Mouse (Mus musculus): Measurements from ENCODE around the gene Aknad1. TPM values are rescaled to one million over a fixed set of nuclear protein-coding genes. Genes with fewer than 3 reads are reported as not detected.

Aknad1 gene
- polyA plus RNA-seq, 1 experiment from 2014 or later = 1.2 TPM

DNA sequence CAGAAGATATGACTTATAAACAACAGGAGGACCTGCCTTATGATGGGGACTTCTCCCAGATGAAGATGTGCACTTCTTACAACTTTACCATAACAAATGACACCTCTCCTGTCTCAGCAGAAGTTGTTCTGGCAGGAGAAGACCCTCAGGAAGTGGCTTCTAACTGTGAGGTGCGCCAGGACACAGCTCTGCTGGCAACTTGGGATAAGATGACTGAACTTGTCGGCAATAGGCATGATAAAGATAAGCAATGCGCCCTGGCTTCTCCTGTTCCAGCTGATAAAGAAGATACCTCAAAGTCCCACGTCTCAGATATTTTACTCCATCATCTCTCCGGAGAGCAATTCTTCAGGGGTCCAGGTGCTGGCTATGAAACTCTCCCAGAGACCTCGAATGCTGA is 12.2 kb downstream of the Aknad1 start:
- WGBS = 75% methylated on average over 6 of the region's 6 CpGs

DNA sequence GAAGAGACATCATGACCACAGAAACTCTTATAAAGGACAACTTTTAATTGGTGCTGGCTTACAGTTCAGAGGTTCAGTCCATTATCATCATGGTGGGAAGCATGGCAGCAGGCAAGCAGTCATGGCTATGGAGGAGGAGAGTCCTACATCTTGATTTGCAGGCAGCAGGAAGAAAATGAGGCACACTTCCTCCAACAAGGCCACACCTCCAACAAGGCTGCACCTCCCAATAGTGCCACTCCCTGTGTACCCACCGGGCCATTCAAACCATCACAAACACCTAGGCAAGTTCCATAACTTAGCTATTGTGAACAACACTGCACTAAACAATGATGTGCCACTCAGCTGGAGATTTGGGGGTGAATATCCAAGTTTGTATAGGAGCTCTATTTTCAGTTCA is 15.1 kb downstream of the Aknad1 start:
- no peak for ATAC-seq (ENCODE audit: insufficient number of reproducible peaks, low FRiP score, low TSS enrichment, low read depth)

More for the DNA sequence above, 12.2 kb downstream of the Aknad1 start:
- H3K27me3 ChIP-seq = no peaks in the 10 kb centered on the region
- ATAC-seq (ENCODE audit: insufficient number of reproducible peaks, low FRiP score, low TSS enrichment, low read depth) = no peak
- H3K4me3 ChIP-seq (replicated peaks) = no peak overlapping the region
- H3K9ac ChIP-seq = no peak overlapping the region
- no peaks in the 10 kb centered on the region for H3K36me3 ChIP-seq
- H3K9me3 ChIP-seq (replicated peaks) = no peaks in the 10 kb centered on the region
- H3K27ac ChIP-seq (replicated peaks) = peak overlapping the region; percentile 76
- peaks cover 11% of the 10 kb centered on the region for H3K4me1 ChIP-seq
- peak overlapping the region; percentile 26; the same call in 1 of the 2 replicates for H3K4me2 ChIP-seq (replicated peaks)

DNA sequence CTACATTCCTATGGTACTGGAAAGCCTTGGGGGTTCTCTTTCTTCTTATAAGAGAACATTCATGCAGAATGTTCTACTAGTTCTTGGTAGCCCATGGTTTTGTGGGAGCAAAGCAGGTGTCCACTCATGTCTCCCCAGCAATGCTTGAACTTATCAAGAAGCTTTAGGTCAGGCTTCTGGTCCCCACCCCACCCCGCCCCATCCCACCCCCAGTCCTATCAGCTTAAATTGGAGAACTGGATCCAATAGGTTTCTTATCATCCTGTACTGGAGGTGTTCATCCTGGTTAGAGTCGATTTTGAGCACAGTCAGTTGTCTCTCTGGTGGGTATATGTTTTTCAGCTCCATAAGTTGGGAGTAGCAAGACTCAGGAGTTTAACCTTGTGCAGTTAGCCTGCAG is 16.1 kb downstream of the Aknad1 start:
- Histone ChIP-seq H3K27me3 (no peaks in the 10 kb centered on the region), H3K9me3 (replicated peaks) (no peaks in the 10 kb centered on the region), H3K4me1 (peaks cover 30% of the 10 kb centered on the region), H3K27ac (replicated peaks) (no peak overlapping the region), H3K9ac (no peak overlapping the region), H3K36me3 (no peaks in the 10 kb centered on the region), H3K4me3 (replicated peaks) (no peak overlapping the region), H3K4me2 (replicated peaks) (no peak overlapping the region)
- ATAC-seq (ENCODE audit: insufficient number of reproducible peaks, low FRiP score, low TSS enrichment, low read depth) = no peak
- WGBS = 87% methylated on average over 2 of the region's 2 CpGs

More for the DNA sequence above, 15.1 kb downstream of the Aknad1 start:
- H3K9me3 ChIP-seq (replicated peaks) = no peaks in the 10 kb centered on the region
- no peak overlapping the region for H3K4me2 ChIP-seq (replicated peaks)
- H3K27me3 ChIP-seq = no peaks in the 10 kb centered on the region
- H3K9ac ChIP-seq = no peak overlapping the region
- H3K36me3 ChIP-seq = no peaks in the 10 kb centered on the region
- WGBS = 82% methylated on average over 1 of the region's 1 CpGs
- H3K27ac ChIP-seq (replicated peaks) = no peak overlapping the region
- peaks cover 20% of the 10 kb centered on the region for H3K4me1 ChIP-seq
- H3K4me3 ChIP-seq (replicated peaks) = no peak overlapping the region

DNA sequence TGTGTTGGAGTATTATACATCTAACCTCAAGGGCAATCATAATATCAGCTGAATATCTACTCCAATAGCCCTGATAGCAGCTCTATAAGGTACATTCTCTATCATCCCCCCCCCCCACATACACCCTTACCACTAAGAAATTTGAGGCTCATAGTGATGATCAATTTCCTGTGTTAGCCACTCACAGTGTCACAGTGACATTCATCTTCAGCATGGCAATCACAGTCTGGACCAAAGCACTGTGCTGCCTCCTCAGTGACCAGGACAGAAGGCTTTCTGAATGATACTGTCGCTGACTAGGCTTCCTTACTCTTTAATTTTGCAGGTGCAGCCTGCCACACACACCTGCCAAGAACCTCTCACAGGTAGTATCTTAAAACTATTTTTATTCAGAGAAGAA is 16.7 kb downstream of the Aknad1 start:
- H3K4me1 ChIP-seq = peaks cover 32% of the 10 kb centered on the region
- H3K4me3 ChIP-seq (replicated peaks) = no peak overlapping the region
- no peaks in the 10 kb centered on the region for H3K27me3 ChIP-seq
- H3K9me3 ChIP-seq (replicated peaks) = no peaks in the 10 kb centered on the region
- WGBS = 68% methylated on average over 1 of the region's 1 CpGs
- no peak overlapping the region for H3K9ac ChIP-seq
- no peak overlapping the region for H3K4me2 ChIP-seq (replicated peaks)
- ATAC-seq (ENCODE audit: insufficient number of reproducible peaks, low FRiP score, low TSS enrichment, low read depth) = no peak
- H3K27ac ChIP-seq (replicated peaks) = no peak overlapping the region
- H3K36me3 ChIP-seq = no peaks in the 10 kb centered on the region

DNA sequence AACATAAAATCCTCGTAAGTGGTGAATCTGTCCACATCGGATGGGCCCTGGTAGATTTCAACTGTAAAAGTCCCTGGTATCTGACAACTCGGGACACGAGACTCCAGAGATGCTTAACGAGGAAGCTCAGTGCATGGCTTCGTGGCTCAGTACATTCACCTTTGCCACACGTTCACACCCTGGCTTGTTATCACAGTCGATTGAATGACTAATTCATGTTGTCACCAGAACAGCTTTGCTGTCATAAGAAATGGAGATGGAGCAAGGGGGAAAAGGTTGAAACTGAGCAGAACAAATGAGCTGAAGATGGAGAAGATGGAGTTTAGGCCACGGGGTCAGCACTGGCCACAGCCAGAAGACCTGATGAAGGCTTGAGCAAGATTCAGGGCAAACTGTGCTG is 18.1 kb downstream of the Aknad1 start:
- no peaks in the 10 kb centered on the region for H3K36me3 ChIP-seq
- H3K9ac ChIP-seq = no peak overlapping the region
- no peak overlapping the region for H3K27ac ChIP-seq (replicated peaks)
- WGBS = 79% methylated on average over 9 of the region's 9 CpGs
- ATAC-seq (ENCODE audit: insufficient number of reproducible peaks, low FRiP score, low TSS enrichment, low read depth) = no peak
- H3K27me3 ChIP-seq = no peaks in the 10 kb centered on the region
- peaks cover 27% of the 10 kb centered on the region for H3K4me1 ChIP-seq
- H3K4me3 ChIP-seq (replicated peaks) = no peak overlapping the region
- no peaks in the 10 kb centered on the region for H3K9me3 ChIP-seq (replicated peaks)
- no peak overlapping the region for H3K4me2 ChIP-seq (replicated peaks)

DNA sequence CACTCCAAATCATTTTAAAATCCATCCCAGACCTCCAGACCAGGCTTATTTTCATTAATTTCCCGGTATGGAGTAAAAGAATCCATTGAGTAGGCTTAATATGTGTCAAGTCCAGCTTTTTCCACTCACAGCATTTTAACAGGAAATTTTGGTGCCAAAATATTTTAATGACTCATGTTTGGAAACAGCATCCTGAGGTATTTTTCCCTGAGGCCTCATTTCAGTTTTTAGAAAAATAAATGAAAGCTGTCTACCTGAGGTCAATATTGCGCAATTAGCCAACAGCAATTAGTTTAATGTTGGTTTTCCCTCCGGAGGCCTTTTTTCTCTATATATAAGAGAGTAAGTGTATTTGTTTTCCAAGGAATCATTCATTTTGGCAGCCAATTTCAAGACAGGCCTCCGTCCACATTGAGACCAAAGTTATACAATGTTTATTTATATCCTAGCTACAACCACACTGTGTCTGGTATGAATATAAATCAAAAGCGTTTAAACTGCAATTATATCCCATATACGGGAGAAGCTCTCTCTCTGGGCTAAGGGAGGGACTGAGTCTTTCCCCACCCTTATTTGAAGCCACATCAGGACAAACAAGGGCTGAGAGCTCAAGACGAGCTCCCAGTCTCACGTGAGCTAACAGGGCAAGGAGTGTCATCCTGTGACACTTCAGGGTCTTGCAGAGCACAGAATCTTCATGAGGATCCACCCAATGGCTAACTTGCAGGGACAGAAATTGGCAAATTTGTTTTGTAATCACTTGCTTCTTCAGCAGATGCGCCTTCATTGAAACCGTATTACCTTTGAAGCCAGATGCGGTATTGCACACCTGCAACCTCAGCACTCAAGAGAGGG is 20.3 kb downstream of the Aknad1 start:
- Histone ChIP-seq H3K9ac (no peak overlapping the region), H3K4me1 (peaks cover 46% of the 10 kb centered on the region), H3K9me3 (replicated peaks) (no peaks in the 10 kb centered on the region), H3K4me2 (replicated peaks) (no peak overlapping the region), H3K27ac (replicated peaks) (peak overlapping the region; percentile 79), H3K4me3 (replicated peaks) (no peak overlapping the region), H3K36me3 (no peaks in the 10 kb centered on the region), H3K27me3 (no peaks in the 10 kb centered on the region)
- ATAC-seq (ENCODE audit: insufficient number of reproducible peaks, low FRiP score, low TSS enrichment, low read depth) = peak; percentile 69; the same call in 1 of the 2 replicates
- WGBS = 45% methylated on average over 11 of the region's 11 CpGs

DNA sequence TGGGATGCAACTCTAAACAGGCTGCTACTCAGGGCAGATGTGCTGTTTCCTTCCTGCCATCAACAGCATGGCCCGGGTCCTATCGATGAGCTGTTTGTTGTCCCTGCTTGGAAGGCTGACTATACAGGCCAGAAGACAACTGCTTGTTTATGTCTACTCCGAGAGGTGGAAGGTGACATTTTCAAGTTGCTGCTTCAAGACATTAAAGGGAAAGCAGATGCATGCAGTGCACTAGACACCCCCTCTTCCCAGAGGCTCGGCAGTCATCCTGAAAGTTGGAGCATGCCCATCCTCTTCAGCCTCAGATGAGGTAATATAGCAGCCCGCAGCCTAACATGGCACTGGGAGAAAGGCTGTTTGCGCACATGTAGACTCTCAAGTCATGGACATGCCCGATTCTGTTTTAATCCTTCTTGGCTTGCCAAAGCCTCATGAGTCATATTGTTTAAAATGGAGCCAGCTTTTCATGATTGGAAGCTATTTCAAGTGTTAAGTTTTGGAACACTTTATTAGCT is 23.2 kb downstream of the Aknad1 start:
- no peak overlapping the region for H3K4me3 ChIP-seq (replicated peaks)
- no peaks in the 10 kb centered on the region for H3K36me3 ChIP-seq
- WGBS = 45% methylated on average over 7 of the region's 7 CpGs
- no peaks in the 10 kb centered on the region for H3K27me3 ChIP-seq
- H3K4me1 ChIP-seq = peaks cover 53% of the 10 kb centered on the region
- H3K9ac ChIP-seq = no peak overlapping the region
- H3K27ac ChIP-seq (replicated peaks) = peak overlapping the region; percentile 77
- H3K9me3 ChIP-seq (replicated peaks) = no peaks in the 10 kb centered on the region
- 0 out of 2 replicates have a peak overlapping the region, but pooled peaks have one; percentile 4 for H3K4me2 ChIP-seq (replicated peaks)
- peak; percentile 77; the same call in 1 of the 2 replicates for ATAC-seq (ENCODE audit: insufficient number of reproducible peaks, low FRiP score, low TSS enrichment, low read depth)

DNA sequence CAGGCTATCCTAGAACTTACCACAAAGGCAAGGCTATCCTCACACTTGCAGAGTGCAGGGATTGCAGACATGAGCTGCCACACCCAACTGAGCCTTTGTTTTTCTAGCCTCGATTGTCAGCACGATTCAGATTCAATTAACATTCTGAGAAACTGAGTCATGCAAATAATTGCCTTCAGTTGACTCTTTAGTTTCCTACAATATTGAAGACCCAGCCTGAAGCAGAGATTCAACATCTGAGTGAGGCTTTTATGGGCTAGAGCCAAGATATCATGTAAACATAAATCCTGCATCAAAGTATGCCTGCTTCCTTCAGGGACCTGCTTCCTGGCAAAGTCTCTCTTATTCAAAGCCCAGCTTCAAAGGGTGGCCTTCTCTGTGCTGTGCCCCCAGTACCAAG is 24.2 kb downstream of the Aknad1 start:
- peaks cover 53% of the 10 kb centered on the region for H3K4me1 ChIP-seq
- no peak for ATAC-seq (ENCODE audit: insufficient number of reproducible peaks, low FRiP score, low TSS enrichment, low read depth)
- no peak overlapping the region for H3K4me2 ChIP-seq (replicated peaks)
- H3K27ac ChIP-seq (replicated peaks) = peak overlapping the region; percentile 77; the same call in 1 of the 2 replicates
- no peak overlapping the region for H3K4me3 ChIP-seq (replicated peaks)
- H3K27me3 ChIP-seq = no peaks in the 10 kb centered on the region
- 43% methylated on average over 2 of the region's 2 CpGs for WGBS
- no peak overlapping the region for H3K9ac ChIP-seq
- H3K36me3 ChIP-seq = no peaks in the 10 kb centered on the region
- H3K9me3 ChIP-seq (replicated peaks) = no peaks in the 10 kb centered on the region

DNA sequence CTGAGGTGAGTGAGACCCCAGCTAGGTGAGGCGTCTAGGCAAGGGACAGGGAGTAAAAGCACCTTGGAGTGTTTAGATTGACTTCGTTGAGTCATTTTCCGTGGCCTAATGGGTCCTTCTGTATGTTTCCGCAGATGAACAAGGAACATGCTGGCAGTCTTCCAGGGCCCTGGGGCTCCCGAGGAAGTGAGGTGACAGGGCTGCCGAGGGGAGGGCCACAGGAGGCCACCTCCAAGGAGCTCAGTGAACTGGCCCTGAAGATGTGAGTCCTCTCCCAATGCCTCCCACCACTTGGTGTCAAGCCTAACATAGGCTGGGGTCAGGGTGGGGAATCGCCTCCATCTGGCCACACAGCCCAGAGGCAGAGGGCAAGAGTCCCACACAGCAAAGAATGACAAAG is 25.5 kb downstream of the Aknad1 start:
- WGBS = 43% methylated on average over 7 of the region's 7 CpGs
- ATAC-seq (ENCODE audit: insufficient number of reproducible peaks, low FRiP score, low TSS enrichment, low read depth) = no peak
- Histone ChIP-seq H3K27me3 (no peaks in the 10 kb centered on the region), H3K4me1 (peaks cover 47% of the 10 kb centered on the region), H3K36me3 (no peaks in the 10 kb centered on the region), H3K4me3 (replicated peaks) (no peak overlapping the region), H3K27ac (replicated peaks) (no peak overlapping the region), H3K9ac (no peak overlapping the region), H3K4me2 (replicated peaks) (no peak overlapping the region), H3K9me3 (replicated peaks) (no peaks in the 10 kb centered on the region)

DNA sequence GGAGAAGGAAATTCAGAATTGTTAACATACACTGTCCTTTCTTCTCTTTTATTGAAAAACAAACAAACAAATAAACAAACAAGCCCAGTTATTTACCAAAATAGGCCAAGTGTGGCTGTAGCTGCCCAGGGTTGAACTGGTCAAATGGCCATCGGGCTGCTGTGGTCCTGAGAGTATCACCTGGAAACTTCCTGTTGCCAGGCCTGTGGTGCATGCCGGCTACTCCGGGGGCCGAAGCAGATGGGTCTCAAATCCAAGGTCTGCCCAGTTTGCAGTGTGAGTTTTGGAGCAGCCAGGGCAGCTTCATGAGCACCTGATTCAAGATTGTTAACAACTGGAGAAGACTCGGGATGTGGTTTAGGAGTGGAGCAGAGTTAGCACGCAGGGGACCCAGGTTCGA is 26.0 kb downstream of the Aknad1 start:
- H3K27ac ChIP-seq (replicated peaks) = no peak overlapping the region
- no peaks in the 10 kb centered on the region for H3K36me3 ChIP-seq
- H3K9ac ChIP-seq = no peak overlapping the region
- H3K4me2 ChIP-seq (replicated peaks) = no peak overlapping the region
- no peak overlapping the region for H3K4me3 ChIP-seq (replicated peaks)
- peaks cover 46% of the 10 kb centered on the region for H3K4me1 ChIP-seq
- no peaks in the 10 kb centered on the region for H3K27me3 ChIP-seq
- no peaks in the 10 kb centered on the region for H3K9me3 ChIP-seq (replicated peaks)
- no peak for ATAC-seq (ENCODE audit: insufficient number of reproducible peaks, low FRiP score, low TSS enrichment, low read depth)
- WGBS = 87% methylated on average over 7 of the region's 7 CpGs

DNA sequence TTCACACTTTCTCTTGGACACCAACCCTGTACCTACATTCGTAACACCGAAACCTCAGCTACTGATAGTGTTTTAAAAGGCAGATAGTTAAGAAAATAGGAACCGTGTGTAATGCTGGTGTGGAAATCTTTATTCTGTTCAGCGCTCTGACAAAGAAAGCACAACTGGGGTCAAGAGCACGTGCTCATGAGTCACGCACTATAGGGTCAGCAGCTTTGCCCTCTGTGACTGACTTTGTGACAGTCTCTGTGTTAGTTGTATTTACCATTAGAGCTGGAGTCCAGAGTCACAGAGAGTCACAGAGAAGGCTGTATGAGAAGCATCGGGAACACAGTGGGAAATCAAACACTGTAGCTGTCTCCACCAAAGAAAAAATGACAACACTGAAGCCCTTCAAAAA is 27.5 kb downstream of the Aknad1 start:
- 76% methylated on average over 7 of the region's 7 CpGs for WGBS
- H3K4me1 ChIP-seq = peaks cover 50% of the 10 kb centered on the region
- H3K27ac ChIP-seq (replicated peaks) = no peak overlapping the region

More for the DNA sequence above, 27.5 kb downstream of the Aknad1 start:
- no peaks in the 10 kb centered on the region for H3K9me3 ChIP-seq (replicated peaks)
- ATAC-seq (ENCODE audit: insufficient number of reproducible peaks, low FRiP score, low TSS enrichment, low read depth) = no peak
- no peak overlapping the region for H3K4me3 ChIP-seq (replicated peaks)
- no peaks in the 10 kb centered on the region for H3K36me3 ChIP-seq
- no peak overlapping the region for H3K4me2 ChIP-seq (replicated peaks)
- H3K9ac ChIP-seq = no peak overlapping the region
- H3K27me3 ChIP-seq = no peaks in the 10 kb centered on the region
